Mouse (Mus musculus) gastrocnemius, adult 2 months (tissue): ENCODE data around the gene Hunk. TPM values are rescaled to one million over a fixed set of nuclear protein-coding genes. Genes with fewer than 3 reads are reported as not detected.
A peak's percentile ranks its signal among the peaks of the same experiment; 100 is the strongest.

ENCODE experiments used
- DNase-seq: peaks from one replicate; pipeline ENCODE4 v3.0.0; 2022
- H3K27ac ChIP-seq: fragments of 200-600 bp; 2 replicates; pipeline ENCODE4 v1.8.1; 2022; ENCODE audit warnings: mild to moderate bottlenecking
- H3K4me3 ChIP-seq: fragments of 200-600 bp; 2 replicates; pipeline ENCODE4 v1.8.1; 2022; ENCODE audit warnings: mild to moderate bottlenecking, moderate library complexity
- CTCF ChIP-seq: fragments of 200-600 bp; IDR thresholded peaks from 2 replicates; pipeline ENCODE4 v1.8.1; 2022; ENCODE audit warnings: antibody characterized with exemption, mild to moderate bottlenecking, moderate library complexity
- intact Hi-C: fragments of 180-260 bp; cut with DNase I; formaldehyde crosslinking; loops from one replicate; pipeline ENCODE4 v1.15.1; 2025
- total RNA-seq, 2 experiments: library from RNA; stranded (reverse); gene quantifications; 2 replicates each; pipeline ENCODE4 v1.2.3; 2021

Hunk gene
- total RNA-seq, 2 experiments from 2014 or later, result 0.46 to 0.53 TPM

- DNase-seq, result no peak
- H3K27ac ChIP-seq, result no peak overlapping the region
- intact Hi-C loops, result no loop called here
- H3K4me3 ChIP-seq, result no peak overlapping the region
- no peak for TF ChIP-seq CTCF
Measured at GRCm38 (mm10) chr16:90400906-90401666, 15.3 kb downstream of the Hunk start.

- H3K27ac ChIP-seq, result no peak overlapping the region
- H3K4me3 ChIP-seq, result no peak overlapping the region
- no peak for TF ChIP-seq CTCF
- intact Hi-C loops, result no loop called here
- no peak for DNase-seq
Measured at GRCm38 (mm10) chr16:90402292-90402691, 16.5 kb downstream of the Hunk start.

GRCm38 (mm10) chr16:90405195-90405594 is 19.4 kb downstream of the Hunk start:
- Histone ChIP-seq H3K4me3 (no peak overlapping the region), H3K27ac (no peak overlapping the region)
- intact Hi-C loops, result no loop called here
- no peak for DNase-seq
- no peak for TF ChIP-seq CTCF

- Histone ChIP-seq H3K4me3 (no peak overlapping the region), H3K27ac (no peak overlapping the region)
- intact Hi-C loops, result no loop called here
- TF ChIP-seq CTCF, result no peak
- no peak for DNase-seq
Measured at GRCm38 (mm10) chr16:90405599-90405998, 19.8 kb downstream of the Hunk start.

GRCm38 (mm10) chr16:90407541-90408289 is 21.9 kb downstream of the Hunk start:
- TF ChIP-seq CTCF, result no peak
- H3K4me3 ChIP-seq, result no peak overlapping the region
- intact Hi-C loops, result no loop called here
- H3K27ac ChIP-seq, result no peak overlapping the region
- no peak for DNase-seq

GRCm38 (mm10) chr16:90412096-90413082 is 26.6 kb downstream of the Hunk start:
- H3K27ac ChIP-seq, result no peak overlapping the region
- TF ChIP-seq CTCF, result no peak
- intact Hi-C loops, result no loop called here
- DNase-seq, result no peak
- no peak overlapping the region for H3K4me3 ChIP-seq

- intact Hi-C loops, result no loop called here
- Histone ChIP-seq H3K4me3 (no peak overlapping the region), H3K27ac (no peak overlapping the region)
- no peak for DNase-seq
- no peak for TF ChIP-seq CTCF
Measured at GRCm38 (mm10) chr16:90416621-90417020, 30.8 kb downstream of the Hunk start.

GRCm38 (mm10) chr16:90418661-90419060 is 32.8 kb downstream of the Hunk start:
- intact Hi-C loops, result no loop called here
- H3K27ac ChIP-seq, result no peak overlapping the region
- no peak for DNase-seq
- no peak for TF ChIP-seq CTCF
- no peak overlapping the region for H3K4me3 ChIP-seq

GRCm38 (mm10) chr16:90421145-90421544 is 35.3 kb downstream of the Hunk start:
- H3K27ac ChIP-seq, result no peak overlapping the region
- no peak overlapping the region for H3K4me3 ChIP-seq
- intact Hi-C loops, result no loop called here
- DNase-seq, result no peak
- TF ChIP-seq CTCF, result no peak

GRCm38 (mm10) chr16:90421551-90421950 is 35.7 kb downstream of the Hunk start:
- Histone ChIP-seq H3K4me3 (no peak overlapping the region), H3K27ac (0 out of 2 replicates have a peak overlapping the region, but pooled peaks have one; percentile 20)
- intact Hi-C loops, result no loop called here
- DNase-seq, result no peak
- no peak for TF ChIP-seq CTCF

GRCm38 (mm10) chr16:90422108-90422529 is 36.3 kb downstream of the Hunk start:
- intact Hi-C loops, result no loop called here
- DNase-seq, result peak; percentile 34
- TF ChIP-seq CTCF, result no peak
- H3K27ac ChIP-seq, result peak overlapping the region; percentile 20; the same call in 1 of the 2 replicates
- H3K4me3 ChIP-seq, result no peak overlapping the region

GRCm38 (mm10) chr16:90423898-90424297 is 38.1 kb downstream of the Hunk start:
- no peak for DNase-seq
- no peak for TF ChIP-seq CTCF
- Histone ChIP-seq H3K4me3 (no peak overlapping the region), H3K27ac (no peak overlapping the region)
- intact Hi-C loops, result no loop called here

- H3K27ac ChIP-seq, result no peak overlapping the region
- no peak for DNase-seq
- no peak overlapping the region for H3K4me3 ChIP-seq
- intact Hi-C loops, result no loop called here
- no peak for TF ChIP-seq CTCF
Measured at GRCm38 (mm10) chr16:90424391-90424790, 38.6 kb downstream of the Hunk start.
